Mouse (Mus musculus): ENCODE data around the gene Uqcrfs1.

Uqcrfs1 gene

GRCm38 (mm10) chr13:30501860-30502395 lies 43.2 kb downstream of the Uqcrfs1 start:
- no peak for DNase-seq (ENCODE audit: low spot score in 2 of 2)

All from right cerebral cortex, postnatal 36 days (tissue).